Mouse (Mus musculus) cerebellum, adult 8-10 months (tissue): ENCODE measurements around the gene Timm22.
A peak's percentile ranks its signal among the peaks of the same experiment; 100 is the strongest.

ENCODE experiments used
- DNase-seq: peaks from one replicate; pipeline ENCODE4 v3.0.0; 2022

Gene Timm22

GRCm38 (mm10) chr11:76392532-76392931 lies 14.2 kb upstream of the Timm22 start:
- DNase-seq = no peak

GRCm38 (mm10) chr11:76392996-76393395 lies 13.8 kb upstream of the Timm22 start:
- no peak for DNase-seq

- no peak for DNase-seq
Observed at GRCm38 (mm10) chr11:76397650-76398311, 9.0 kb upstream of the Timm22 start.

GRCm38 (mm10) chr11:76398312-76398797 lies 8.4 kb upstream of the Timm22 start:
- DNase-seq = peak; percentile 59

GRCm38 (mm10) chr11:76398798-76399586 lies 7.8 kb upstream of the Timm22 start, which contains the start of gene Nxn:
Gene Nxn (minus strand): TSS chr11:76399140.
- peak; percentile 92 for DNase-seq

- DNase-seq = peak; percentile 63
Observed at GRCm38 (mm10) chr11:76399587-76400330, 7.0 kb upstream of the Timm22 start.

GRCm38 (mm10) chr11:76401398-76401797 lies 5.4 kb upstream of the Timm22 start:
- DNase-seq = no peak

DNA sequence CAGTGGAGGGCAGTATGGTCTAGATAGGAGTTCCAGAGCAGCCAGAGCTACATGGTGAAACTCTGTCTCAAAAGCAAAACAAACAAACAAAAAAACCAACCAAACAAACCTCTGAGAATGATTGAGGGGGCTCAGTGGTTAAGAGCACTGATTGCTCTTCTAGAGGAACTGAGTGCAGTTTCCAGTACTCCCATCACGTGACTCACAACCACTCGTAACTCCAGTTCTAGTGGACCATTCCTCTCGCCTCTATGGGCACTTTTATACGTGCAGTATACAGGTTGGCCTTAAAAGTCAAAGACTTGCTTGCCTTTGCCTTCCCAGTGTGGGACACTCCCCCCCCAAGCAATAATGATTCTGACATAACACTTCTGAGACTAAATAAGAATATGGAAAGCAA lies 1.6 kb upstream of the Timm22 start:
- no peak for DNase-seq

GRCm38 (mm10) chr11:76405626-76406264 lies 1.0 kb upstream of the Timm22 start:
- DNase-seq = no peak

GRCm38 (mm10) chr11:76410826-76411225 lies 4.1 kb downstream of the Timm22 start:
- peak; percentile 62 for DNase-seq

GRCm38 (mm10) chr11:76413202-76413601 lies 6.5 kb downstream of the Timm22 start:
- no peak for DNase-seq

- no peak for DNase-seq
Observed at GRCm38 (mm10) chr11:76415001-76415400, 8.2 kb downstream of the Timm22 start.

DNA sequence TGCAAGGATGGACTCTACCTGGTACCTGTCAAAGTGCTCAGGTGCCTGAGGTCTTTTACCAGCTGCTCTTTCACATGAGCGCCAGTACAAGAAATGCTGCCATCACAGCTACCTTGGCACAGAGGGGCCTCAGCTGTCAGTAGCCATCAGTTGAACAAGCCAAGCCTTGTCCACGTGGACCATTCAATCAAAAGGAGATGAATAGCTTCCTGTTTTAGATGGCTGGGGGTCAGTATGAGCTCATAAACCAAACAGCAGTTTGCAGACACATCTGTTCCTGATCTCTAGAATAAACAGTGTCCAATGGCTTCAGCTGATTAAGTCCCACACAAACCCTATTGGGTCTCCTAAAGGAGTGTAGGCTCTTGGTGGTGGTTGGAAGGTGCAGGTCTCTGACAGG lies 9.2 kb downstream of the Timm22 start:
- DNase-seq = no peak

DNA sequence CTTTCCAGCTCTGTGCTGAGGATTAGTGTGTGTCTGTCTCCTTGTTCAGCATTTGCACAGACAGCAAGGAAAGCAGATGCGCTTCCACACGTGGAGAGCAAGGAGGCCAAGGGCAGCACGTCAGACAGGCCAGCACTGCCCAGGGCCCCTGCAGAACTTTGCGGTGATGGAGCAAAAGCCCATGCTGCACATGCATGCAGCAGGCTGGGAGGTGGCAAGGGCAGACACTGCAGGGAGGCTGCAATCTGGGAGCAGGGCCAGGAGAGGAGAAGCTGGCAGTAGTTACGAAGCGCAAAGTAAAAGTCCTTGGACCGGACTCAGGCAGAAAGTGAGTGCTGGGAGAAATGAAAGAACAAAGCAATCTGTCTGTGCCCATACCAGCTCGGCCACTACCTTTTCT lies 11.7 kb downstream of the Timm22 start:
- DNase-seq = peak; percentile 60

- no peak for DNase-seq
Observed at GRCm38 (mm10) chr11:76419179-76419578, 12.4 kb downstream of the Timm22 start.

- no peak for DNase-seq
Observed at GRCm38 (mm10) chr11:76420896-76421295, 14.1 kb downstream of the Timm22 start.

DNA sequence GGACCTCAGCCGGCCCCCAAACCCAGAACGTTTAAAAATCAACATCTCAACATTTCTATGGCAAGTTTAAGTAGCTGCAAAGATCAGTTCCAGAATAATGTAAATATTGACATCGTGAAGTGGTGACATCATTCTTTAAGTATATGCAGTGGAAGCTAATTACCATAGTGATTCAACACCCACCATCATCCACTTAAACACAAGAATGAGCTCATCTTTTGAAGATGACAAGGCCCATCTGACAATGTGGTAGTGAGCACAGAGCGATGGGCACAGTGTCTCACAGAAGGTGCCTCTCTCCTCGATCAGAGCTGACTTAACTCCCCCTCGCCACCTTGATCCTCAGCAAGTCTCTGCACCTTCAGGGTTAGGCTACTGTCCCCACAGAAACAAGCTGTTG lies 19.0 kb downstream of the Timm22 start:
- no peak for DNase-seq

DNA sequence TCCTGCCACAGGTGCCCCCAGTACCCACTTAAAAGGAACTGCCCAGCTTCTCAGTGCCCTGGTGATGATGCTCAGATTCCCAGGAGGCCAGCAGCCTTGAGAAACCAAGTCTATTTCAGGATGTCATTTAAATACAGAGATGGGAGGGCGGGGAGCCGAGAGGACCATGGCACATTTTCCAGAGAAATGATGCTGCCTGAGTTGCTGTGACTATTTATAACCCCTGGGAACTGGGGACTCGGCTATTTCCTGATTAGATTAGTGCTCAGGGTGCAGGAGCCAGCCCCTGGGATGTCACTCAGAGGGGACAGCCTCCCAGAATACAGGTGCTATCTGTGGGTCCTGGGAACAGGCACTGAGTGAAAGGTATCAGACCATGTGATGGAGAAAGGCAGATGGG lies 21.0 kb downstream of the Timm22 start:
- no peak for DNase-seq

DNA sequence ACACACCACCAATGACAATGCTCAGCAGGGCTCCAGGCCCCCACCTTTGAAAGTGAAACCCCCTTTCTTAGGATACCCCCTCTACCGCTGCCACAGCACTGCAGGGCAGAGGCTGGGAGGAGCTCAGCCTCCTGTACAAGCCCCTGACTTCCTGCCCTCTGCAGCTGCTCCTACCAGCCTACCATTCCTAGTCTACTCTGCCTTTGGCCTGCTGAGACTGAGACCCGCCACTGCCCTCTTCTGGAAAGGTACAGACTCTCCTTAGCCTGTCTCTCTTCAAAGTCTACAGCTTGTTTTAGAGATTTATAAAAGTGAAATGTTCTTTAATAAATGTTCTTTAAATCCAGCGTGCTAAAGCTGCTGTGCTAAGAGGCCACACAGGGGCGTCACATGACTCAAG lies 22.3 kb downstream of the Timm22 start:
- DNase-seq = no peak

- no peak for DNase-seq
Observed at GRCm38 (mm10) chr11:76429556-76429955, 22.8 kb downstream of the Timm22 start.

GRCm38 (mm10) chr11:76429966-76430631 lies 23.3 kb downstream of the Timm22 start:
- no peak for DNase-seq

DNA sequence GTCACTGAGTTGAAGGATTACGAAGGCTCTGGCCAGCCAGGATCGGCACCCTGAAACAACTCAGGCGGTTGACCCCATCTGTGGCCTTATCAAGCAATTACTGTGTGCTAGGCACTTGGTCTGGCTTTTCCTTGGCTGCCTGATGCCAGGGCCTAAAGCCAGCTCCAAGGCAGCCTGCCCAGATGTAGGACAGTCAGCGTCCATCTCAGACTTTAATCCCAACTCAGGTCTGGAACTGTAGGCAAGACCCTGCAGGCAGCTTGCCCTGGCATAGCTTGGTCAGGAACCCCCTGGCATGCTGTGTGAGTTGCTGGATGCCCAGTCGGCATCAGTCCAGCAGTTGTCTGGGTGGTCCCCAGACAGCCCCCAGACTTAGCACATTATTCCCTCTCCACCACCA lies 29.3 kb downstream of the Timm22 start:
- no peak for DNase-seq
